Mouse (Mus musculus) C2C12 (cell line): ENCODE data around the gene Palld.

ENCODE experiments used
- CEBPB ChIP-seq: IDR thresholded peaks from one replicate; pipeline ENCODE4 v1.6.1; 2011; ENCODE audit warnings: low read depth, mild to moderate bottlenecking, control low read depth, moderate library complexity
- CTCF ChIP-seq: IDR thresholded peaks from one replicate; pipeline ENCODE4 v1.5.1; 2011; ENCODE audit not compliant: control insufficient read depth, insufficient read depth, insufficient read length
- USF1 ChIP-seq: IDR thresholded peaks from one replicate; pipeline ENCODE4 v1.6.1; 2011; ENCODE audit warnings: low read depth, mild to moderate bottlenecking, control low read depth, moderate library complexity

GRCm38 (mm10) chr8:61625656-61626210, 276.8 kb downstream of the Palld start:
- TF ChIP-seq CTCF (no peak), CEBPB (no peak), USF1 (no peak)
